Mouse (Mus musculus) hindbrain, embryonic 14.5 days (tissue): Measurements from ENCODE around the gene Rabgap1. TPM values are rescaled to one million over a fixed set of nuclear protein-coding genes. Genes with fewer than 3 reads are reported as not detected.

Source experiments
- ATAC-seq: fragments of 200-750 bp; cut with Nextera tagmentation; 2 replicates; pipeline ENCODE4 v1.8.0; 2017; ENCODE audit warnings: moderate number of reproducible peaks, mild to moderate bottlenecking, moderate TSS enrichment, moderate library complexity; ENCODE audit not compliant: low FRiP score
- DNase-seq: peaks from one replicate; pipeline ENCODE4 v3.0.0-alpha.2; 2015; ENCODE audit warnings: low spot score
- H3K27ac ChIP-seq: fragments of 300-500 bp; sonication (generic); 2 replicates; pipeline ENCODE4 v1.5.1; 2014; ENCODE audit warnings: mild to moderate bottlenecking, moderate library complexity
- H3K27me3 ChIP-seq: fragments of 300-500 bp; sonication (generic); 2 replicates; pipeline ENCODE4 v1.6.1; 2014; ENCODE audit warnings: mild to moderate bottlenecking, low read length, mixed read lengths; ENCODE audit not compliant: control insufficient read depth, insufficient read depth
- H3K36me3 ChIP-seq: fragments of 300-500 bp; sonication (generic); replicated peaks from 2 replicates; pipeline ENCODE4 v1.6.1; 2014; ENCODE audit not compliant: control insufficient read depth, insufficient read depth
- H3K4me1 ChIP-seq: fragments of 300-500 bp; sonication (generic); replicated peaks from 2 replicates; pipeline ENCODE4 v1.6.1; 2014; ENCODE audit warnings: antibody characterized with exemption, low read length, mixed read lengths; ENCODE audit not compliant: control insufficient read depth, insufficient read depth
- H3K4me2 ChIP-seq: fragments of 300-500 bp; sonication (generic); replicated peaks from 2 replicates; pipeline ENCODE4 v1.6.1; 2014; ENCODE audit warnings: mild to moderate bottlenecking, moderate library complexity
- H3K4me3 ChIP-seq: fragments of 300-500 bp; sonication (generic); replicated peaks from 2 replicates; pipeline ENCODE4 v1.5.1; 2014; ENCODE audit warnings: mild to moderate bottlenecking, low read length
- H3K9ac ChIP-seq: fragments of 300-500 bp; sonication (generic); 2 replicates; pipeline ENCODE4 v1.6.1; 2014
- H3K9me3 ChIP-seq: fragments of 300-500 bp; sonication (generic); 2 replicates; pipeline ENCODE4 v1.6.1; 2016; ENCODE audit warnings: low read length; ENCODE audit not compliant: control insufficient read depth
- WGBS: fragments of 180-500 bp; shearing (Covaris S2); extraction: QIAGEN DNeasy Blood & Tissue Kit; methylation state at CpG from one replicate; pipeline ENCODE4 v1.1.7; 2014; 5-methylcytosine and 5-hydroxymethylcytosine counted together
- polyA plus RNA-seq: library from polyadenylated mRNA; unstranded; fragments of >200 nt; fragmentation: Nextera tagmentation; extraction: Ambion mirVana; gene quantifications from 2 replicates; pipeline ENCODE4 v1.2.1, GENCODE M21; 2014

Gene Rabgap1
- polyA plus RNA-seq, result 63.4 and 79.3 TPM in 2 replicates

DNA sequence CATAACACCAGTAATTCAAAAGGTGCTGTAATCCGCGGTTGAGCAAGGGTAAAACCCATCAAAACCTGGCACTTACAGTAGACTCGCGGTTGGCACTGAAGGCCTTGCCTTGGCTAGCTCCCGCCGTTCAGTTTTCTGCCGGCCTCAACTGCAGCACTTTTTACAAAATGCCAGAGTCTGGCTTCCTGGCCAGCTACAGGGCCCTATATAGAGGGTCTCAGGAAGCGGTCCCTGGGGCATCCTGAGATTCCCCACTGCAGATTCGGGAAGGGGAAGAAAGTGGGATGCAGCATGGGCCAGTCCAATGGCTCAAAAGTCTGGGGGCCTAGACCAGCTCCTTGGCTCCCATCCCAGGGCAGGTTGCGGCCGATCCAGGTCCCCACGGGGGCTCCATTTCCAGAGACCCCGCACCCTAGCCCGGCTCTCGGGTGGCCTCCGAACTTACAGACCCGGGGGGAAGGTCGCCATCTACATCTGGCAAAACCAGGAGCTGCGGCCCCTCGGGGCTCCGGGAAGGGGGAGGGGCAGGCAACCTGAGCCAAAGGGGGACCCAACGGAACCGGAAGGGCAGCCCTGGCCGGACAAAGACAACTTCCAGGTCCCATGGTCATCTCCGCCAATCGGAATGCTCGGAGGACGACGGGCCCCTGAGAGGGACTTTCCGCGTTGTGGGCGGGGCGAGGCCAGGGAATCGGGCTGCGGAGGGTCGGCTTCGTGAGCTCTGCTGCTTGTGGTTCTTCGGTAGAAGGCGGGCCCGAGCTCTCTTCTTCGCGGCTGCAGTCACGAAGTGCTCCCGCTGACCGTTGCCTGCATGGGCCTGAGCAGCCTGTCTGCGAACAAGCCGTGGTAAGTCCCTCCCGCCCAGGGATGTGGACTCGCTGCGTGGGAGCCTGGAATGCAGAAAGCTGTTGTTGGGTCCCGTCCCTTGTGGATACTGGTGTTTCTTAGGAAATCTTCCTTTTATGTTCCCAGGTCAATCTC, at the start of gene Rabgap1, which contains the start of the genes Zbtb26 and Zbtb6:
Rabgap1 (plus strand) TSS at position 669 of the 981 bp plus-strand sequence.
Zbtb26 (minus strand) TSS at position 525 of the 981 bp plus-strand sequence.
Zbtb6 (minus strand) TSS at position 561 of the 981 bp plus-strand sequence.
- ATAC-seq, result peak; percentile 99
- no peaks in the 10 kb centered on the region for H3K36me3 ChIP-seq
- H3K4me1 ChIP-seq, result peaks cover 24% of the 10 kb centered on the region
- DNase-seq, result peak; percentile 93
- peak within 1 kb of the TSS; percentile 81 for H3K27ac ChIP-seq
- peak within 1 kb of the TSS; percentile 71 for H3K4me3 ChIP-seq
- no peaks in the 10 kb centered on the region for H3K9me3 ChIP-seq
- H3K4me2 ChIP-seq, result peak within 1 kb of the TSS; percentile 61
- H3K9ac ChIP-seq, result peak within 1 kb of the TSS; percentile 81
- under 1% methylated on average over 51 of the region's 51 CpGs for WGBS
- no peaks in the 10 kb centered on the region for H3K27me3 ChIP-seq

DNA sequence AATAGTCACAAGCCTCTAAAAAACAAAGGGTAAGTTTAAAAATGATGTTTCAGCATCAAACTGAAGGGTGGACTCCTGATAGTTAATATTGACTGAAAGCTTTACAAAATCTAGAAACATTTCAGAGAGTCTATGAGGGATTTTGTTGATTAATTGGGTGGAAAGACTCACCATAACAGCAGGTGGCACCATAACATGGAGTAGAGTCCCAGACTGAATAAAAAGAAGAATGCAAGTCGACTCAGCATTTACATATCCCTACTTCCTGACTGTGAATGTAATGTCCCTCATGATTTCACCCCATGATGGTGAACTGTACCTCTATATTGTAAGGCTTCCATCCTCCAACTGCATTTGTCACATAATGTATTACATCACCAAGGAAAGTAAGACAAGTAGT, 47.5 kb upstream of the Rabgap1 start:
- H3K27ac ChIP-seq, result no peak overlapping the region
- H3K4me2 ChIP-seq, result no peak overlapping the region
- no peak overlapping the region for H3K4me3 ChIP-seq
- WGBS, result 56% methylated on average over 1 of the region's 1 CpGs
- no peaks in the 10 kb centered on the region for H3K27me3 ChIP-seq
- H3K9ac ChIP-seq, result no peak overlapping the region
- ATAC-seq (no peak), DNase-seq (no peak)
- no peaks in the 10 kb centered on the region for H3K4me1 ChIP-seq
- H3K9me3 ChIP-seq, result no peaks in the 10 kb centered on the region
- peaks cover 60% of the 10 kb centered on the region for H3K36me3 ChIP-seq

DNA sequence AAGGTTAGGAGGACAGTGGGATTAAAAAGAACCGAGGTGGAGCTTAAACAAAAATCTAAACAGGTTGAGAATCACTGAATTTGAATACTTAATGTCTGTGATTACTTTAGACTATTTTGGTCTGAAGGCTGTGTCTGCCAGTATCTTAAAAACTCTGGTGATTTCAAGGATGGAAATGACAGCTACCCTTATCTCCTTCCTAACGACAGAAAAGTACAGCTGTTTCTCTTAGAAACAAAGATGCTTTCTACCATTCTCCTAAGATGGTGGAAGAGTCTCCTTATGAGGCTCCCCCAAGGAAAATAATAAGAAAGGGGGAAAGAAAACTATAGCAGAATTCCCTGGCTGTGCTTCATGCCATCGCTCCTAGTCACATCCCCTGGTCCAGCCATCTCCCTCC, 21.2 kb upstream of the Rabgap1 start:
- WGBS, result 5% methylated on average over 3 of the region's 3 CpGs
- DNase-seq, result no peak

DNA sequence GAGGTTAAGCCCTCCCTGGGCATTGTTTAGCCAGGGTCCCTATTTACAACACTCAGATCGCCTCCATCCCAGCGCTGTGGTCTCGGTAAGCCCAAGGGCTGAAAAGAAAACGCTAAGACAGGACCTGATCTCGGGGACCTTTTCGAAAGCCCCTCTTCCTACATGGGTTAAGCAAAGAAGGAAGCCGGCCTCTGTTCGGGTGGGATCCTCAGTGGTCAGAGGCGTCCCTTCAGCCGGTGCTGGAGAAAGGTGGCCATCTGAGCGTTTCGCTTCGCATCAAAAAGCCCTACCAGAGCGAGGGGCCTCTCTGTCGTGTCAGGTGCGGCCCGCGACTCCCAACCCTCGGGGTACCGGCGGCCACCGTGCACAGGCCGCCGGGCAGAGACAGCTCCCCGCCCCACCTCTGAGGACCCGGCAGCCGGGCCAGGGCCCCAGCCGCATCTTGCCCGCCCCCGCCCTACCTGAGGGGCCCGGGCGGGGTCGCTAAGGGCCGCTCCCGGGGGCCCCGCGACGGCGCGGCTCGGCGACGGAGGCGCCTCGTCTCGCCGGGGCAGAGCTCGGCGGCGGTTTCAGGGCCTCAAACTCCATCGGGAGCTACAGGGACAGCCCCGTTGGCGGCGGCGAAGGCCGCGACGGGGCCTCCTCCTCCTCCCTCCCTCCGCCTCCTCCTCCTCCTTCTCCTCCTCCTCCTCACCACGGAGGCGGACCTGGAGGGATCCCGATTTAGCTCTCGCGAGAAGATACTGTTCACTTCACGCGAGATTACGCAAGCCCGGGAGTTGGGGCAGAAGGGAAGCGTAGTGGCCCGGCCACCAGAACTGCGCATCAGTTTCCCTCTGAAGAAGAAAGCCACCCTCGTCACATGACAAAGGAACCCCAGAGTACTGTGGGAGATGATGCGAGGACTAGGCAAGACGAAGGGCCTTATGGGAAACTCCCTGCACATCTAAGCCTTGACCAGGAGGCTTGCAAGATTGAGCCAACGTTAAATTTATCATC, 20.5 kb upstream of the Rabgap1 start, which contains the start of gene Rc3h2:
Rc3h2 (minus strand) TSS at position 598 of the 999 bp plus-strand sequence.
- peaks cover 13% of the 10 kb centered on the region for H3K36me3 ChIP-seq
- peak; percentile 99 for DNase-seq
- peak within 1 kb of the TSS; percentile 87 for H3K4me3 ChIP-seq
- peak within 1 kb of the TSS; percentile 91 for H3K4me2 ChIP-seq
- H3K27me3 ChIP-seq, result no peaks in the 10 kb centered on the region
- peak within 1 kb of the TSS; percentile 96 for H3K9ac ChIP-seq
- peak within 1 kb of the TSS; percentile 95 for H3K27ac ChIP-seq
- WGBS, result under 1% methylated on average over 69 of the region's 75 CpGs
- peak; percentile 97 for ATAC-seq
- H3K4me1 ChIP-seq, result peaks cover 22% of the 10 kb centered on the region
- H3K9me3 ChIP-seq, result no peaks in the 10 kb centered on the region

More for the DNA sequence above, 21.2 kb upstream of the Rabgap1 start:
- H3K4me2 ChIP-seq, result peak overlapping the region; percentile 91
- peak overlapping the region; percentile 95 for H3K27ac ChIP-seq
- peaks cover 22% of the 10 kb centered on the region for H3K4me1 ChIP-seq
- H3K4me3 ChIP-seq, result peak overlapping the region; percentile 87
- peak overlapping the region; percentile 96 for H3K9ac ChIP-seq
- peaks cover 6% of the 10 kb centered on the region; the same call in 1 of the 2 replicates for H3K36me3 ChIP-seq
- ATAC-seq, result no peak
- no peaks in the 10 kb centered on the region for H3K27me3 ChIP-seq
- H3K9me3 ChIP-seq, result no peaks in the 10 kb centered on the region

DNA sequence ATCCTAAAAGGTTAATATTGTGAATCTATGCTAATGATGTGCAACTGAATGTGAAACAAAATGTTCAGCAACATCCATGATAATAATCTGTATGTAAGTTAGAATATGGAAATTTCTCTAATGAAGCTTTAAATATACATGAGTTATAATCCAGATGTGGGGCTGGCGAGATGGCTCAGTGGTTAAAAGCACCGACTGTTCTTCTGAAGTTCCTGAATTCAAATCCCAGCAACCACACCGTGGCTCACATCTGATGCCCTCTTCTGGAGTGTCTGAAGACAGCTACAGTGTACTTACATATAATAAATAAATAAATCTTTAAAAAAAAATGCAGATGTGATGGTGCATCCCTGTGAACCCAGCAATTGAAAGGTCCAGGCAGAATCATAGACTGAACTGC, 19.4 kb upstream of the Rabgap1 start:
- no peak for DNase-seq
- 46% methylated on average over 3 of the region's 3 CpGs for WGBS
- H3K27ac ChIP-seq, result no peak overlapping the region

DNA sequence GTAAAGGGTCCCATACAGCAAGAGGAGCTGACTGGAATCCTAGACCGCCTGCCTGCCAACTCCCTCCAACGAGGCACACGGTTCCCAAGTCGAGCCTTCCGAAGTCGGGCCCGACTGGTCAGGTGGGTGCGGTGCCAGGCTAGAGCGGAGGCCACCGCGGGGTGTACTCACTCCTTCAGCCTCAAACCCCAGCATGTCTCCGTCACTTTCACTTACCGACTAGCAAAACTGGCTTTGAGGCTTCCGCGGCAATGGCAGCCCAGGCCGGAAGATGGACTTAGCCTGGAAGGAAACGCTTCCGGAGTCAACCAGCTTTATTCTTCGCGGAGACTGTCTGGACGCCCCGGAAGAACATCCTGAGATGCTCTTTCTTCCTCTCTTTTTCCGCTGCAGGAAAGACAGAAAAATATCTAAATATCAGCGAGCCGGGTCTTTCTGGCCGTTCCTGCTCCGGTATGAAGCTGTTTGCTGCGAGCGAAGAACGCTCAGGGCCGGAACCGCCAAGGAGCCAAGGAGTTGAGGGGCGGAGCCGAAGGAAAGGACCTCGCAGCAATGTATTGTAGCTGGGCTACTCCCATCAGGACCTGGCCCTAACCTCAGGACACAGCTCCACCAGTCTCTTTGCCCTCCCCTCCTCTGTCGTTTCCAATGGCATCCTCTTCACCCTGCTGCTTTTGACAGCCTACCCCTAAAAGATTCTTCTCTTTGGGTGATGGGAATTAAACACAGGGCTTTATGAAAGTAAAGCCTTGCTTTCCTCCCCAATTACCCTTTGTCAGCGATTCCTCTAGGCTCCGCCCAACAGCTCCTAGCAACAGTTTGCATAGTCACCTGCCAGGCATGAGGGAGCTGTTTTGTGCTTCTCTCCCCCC, 12.2 kb upstream of the Rabgap1 start:
- Histone ChIP-seq H3K4me1 (peaks cover 13% of the 10 kb centered on the region), H3K9ac (peak overlapping the region; percentile 84), H3K36me3 (peaks cover 37% of the 10 kb centered on the region), H3K4me3 (peak overlapping the region; percentile 69), H3K4me2 (peak overlapping the region; percentile 94), H3K27me3 (no peaks in the 10 kb centered on the region), H3K9me3 (no peaks in the 10 kb centered on the region), H3K27ac (peak overlapping the region; percentile 97)
- ATAC-seq, result peak; percentile 96
- under 1% methylated on average over 38 of the region's 38 CpGs for WGBS
- peak; percentile 92 for DNase-seq

More for the DNA sequence above, 19.4 kb upstream of the Rabgap1 start:
- Histone ChIP-seq H3K4me2 (no peak overlapping the region), H3K36me3 (peaks cover 21% of the 10 kb centered on the region), H3K9ac (no peak overlapping the region), H3K4me3 (no peak overlapping the region), H3K27me3 (no peaks in the 10 kb centered on the region), H3K4me1 (peaks cover 22% of the 10 kb centered on the region), H3K9me3 (no peaks in the 10 kb centered on the region)
- no peak for ATAC-seq

DNA sequence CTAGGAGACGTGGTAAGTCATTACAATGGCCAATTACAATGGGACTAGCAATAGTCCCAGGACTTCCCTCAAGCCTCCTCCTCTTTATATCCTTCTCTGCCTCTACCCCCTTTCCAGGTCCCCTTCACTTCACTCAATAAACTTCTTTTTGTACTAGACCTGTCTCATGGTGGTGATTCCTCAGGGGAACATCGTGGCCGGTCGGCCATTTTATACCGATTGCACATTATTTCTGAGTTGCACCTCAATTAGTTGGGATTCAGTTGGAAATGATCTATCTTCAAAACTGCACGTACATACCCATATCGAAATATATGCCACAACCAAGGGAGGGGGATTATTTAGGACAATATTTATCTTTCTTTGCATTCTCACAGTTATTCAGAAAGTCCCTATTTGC, 11.5 kb upstream of the Rabgap1 start:
- Histone ChIP-seq H3K4me2 (peak overlapping the region; percentile 94), H3K4me3 (peak overlapping the region; percentile 69), H3K9me3 (no peaks in the 10 kb centered on the region), H3K27ac (peak overlapping the region; percentile 97), H3K36me3 (peaks cover 42% of the 10 kb centered on the region), H3K9ac (peak overlapping the region; percentile 84), H3K27me3 (no peaks in the 10 kb centered on the region), H3K4me1 (peaks cover 13% of the 10 kb centered on the region)
- 14% methylated on average over 7 of the region's 7 CpGs for WGBS
- peak; percentile 21; the same call in 1 of the 2 replicates for ATAC-seq
- no peak for DNase-seq
